Mouse (Mus musculus) MEL-GATA-1-ER (cell line): ENCODE data around the gene Pdcd6.
A peak's percentile ranks its signal among the peaks of the same experiment; 100 is the strongest.

Source experiments
- DNase-seq: peaks from one replicate; pipeline ENCODE4 v3.0.0-alpha.2; 2012; ENCODE audit warnings: low read depth; ENCODE audit errors: extremely low read depth

Pdcd6 gene

DNA sequence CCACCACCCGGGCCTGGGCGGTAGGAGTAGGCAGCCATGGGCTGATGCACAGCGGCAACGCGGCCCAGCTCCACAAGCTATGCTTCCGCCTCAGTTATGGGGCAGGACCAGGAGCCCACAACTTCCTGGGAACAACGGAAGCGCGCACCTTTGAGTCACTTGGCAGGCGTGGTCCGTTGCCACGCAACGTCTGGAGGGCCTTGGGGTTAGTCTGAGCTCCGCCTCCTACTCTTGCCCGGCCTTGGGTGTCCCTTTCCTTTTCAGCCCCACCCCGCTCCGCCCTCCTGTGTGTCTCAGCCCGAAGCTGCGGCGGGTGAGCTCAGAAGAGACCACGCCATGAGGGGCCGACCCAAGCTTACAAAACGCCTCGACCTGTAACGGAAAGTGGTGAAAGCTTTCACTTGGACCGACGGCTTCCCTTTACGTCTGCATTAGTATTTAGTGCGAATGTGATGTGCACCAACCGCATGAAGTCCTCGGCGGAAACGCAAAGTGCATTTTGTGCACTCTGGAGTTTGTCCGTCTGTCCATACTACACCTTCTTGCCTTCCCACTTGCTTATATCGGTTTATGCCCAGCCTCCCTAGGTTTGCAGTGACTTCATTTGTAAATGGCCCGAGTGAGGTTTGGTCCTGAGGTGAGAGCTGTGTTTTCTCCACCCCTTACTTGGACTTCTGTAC lies at the start of gene Pdcd6:
Pdcd6 (minus strand) TSS at position 411 of the 680 bp plus-strand sequence.
- DNase-seq, result peak; percentile 96

DNA sequence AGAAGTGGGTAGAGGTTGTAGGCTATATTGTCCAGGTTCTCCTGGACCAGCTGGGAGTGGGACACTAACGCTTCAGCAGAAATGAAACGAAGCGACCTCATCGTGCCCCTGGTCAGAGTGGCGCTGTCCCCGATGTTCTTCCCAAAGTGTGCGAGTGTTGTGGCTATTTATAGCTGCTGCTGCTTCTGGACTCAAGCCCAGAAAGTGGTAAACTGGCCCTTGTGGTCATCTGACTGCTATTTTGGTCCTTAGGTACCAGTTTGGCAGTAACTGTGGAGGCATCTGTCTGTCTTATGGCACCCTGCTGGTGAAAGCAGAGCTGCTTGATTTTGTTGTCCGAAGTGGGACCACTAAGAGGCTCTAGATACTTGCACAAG lies 46.5 kb upstream of the Pdcd6 start, which contains the start of gene Lrrc14b:
Lrrc14b (minus strand) TSS at position 147 of the 377 bp plus-strand sequence.
- no peak for DNase-seq

DNA sequence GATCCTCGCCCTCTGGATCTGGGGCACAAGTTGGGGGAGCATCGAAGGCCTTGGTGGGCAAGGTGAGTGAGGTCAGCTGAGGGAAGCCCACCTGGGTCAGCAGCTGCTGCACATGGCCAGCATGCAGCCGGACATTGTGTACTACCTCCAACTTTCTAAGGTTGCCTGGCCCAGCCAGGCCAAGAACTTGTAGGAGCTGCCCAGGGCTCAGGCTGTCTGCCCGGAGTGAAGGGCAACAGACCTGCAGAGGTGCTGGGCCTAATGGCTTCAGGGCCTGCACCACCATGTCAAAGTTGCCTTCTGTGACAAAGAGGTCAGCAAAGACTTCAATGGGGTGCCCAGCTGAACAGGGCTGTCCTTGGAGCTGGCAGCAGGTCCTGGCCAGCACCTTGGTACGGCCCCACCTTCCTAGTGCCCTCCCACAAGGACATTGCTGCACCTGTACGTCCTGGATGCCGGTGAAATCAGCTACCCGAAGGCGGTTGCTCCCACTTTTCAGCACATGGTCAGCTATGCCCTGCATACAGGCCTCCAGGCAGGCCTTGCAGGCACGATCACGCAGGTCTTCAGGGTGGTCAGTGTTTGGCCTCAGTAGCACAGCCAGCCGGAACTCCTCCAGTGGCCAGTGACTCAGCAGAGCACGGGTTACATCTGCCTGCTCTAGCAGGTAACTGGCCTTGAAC lies 45.9 kb upstream of the Pdcd6 start:
- no peak for DNase-seq

DNA sequence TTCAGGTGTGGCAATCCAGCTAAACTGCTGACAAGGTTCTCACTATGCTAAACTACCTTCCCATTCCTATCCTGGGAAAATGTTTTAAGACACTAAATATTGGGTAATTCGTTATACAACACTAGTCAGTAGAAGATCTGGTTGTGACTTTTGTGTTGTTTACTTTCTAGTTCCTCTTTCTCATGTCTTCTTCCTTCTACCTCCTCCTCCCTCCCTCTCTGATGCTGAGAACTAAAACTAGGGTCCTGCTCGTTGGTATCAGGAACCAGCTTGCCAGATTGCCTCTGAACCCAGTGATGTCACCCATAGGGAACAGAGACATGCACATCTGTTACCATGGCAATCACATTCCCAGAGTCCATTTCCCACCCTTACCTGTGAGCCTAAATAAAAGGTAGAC lies 44.8 kb upstream of the Pdcd6 start:
- no peak for DNase-seq

DNA sequence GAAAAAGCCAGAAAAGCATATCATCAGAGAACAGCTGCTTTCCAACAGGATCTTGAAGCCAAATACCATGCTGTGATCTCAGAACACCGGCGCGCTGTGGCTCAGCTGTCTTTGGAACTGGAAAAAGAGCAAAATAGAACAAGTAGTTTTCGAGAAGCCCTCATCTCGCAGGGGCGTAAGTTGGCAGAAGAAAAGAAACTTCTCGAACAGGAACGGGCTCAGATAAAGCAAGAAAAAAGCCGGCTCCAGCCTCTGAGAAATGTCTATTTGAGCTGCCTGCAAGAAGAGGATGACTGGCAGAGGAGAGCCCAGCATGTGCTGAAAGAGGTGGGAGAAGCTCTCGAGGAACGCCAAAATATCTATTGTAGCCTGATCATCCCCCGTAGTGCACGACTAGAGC lies 39.1 kb upstream of the Pdcd6 start:
- DNase-seq, result no peak

DNA sequence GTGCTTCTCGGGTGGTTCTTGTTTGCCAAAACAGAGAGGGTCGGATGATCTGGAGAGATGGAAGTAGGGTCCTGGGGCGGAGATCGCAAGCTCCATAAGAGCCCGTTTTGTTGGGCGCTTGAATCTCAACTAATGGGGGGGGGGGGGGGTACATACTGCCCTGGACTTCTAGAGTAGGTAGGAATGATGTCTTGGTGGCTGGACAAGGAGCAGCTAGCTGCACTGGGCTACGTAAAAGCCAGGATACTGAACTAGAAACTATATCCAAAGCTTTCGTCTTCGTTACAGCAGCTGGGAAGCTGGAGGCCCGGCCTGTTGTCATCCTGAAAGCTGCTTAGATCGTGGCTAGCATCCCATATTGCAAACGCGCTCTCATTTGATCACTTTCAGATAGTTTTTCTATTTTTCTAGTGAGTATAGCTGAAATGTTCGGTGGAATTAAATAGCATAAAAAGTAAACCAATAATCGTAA lies 33.1 kb upstream of the Pdcd6 start:
- peak; percentile 19 for DNase-seq

DNA sequence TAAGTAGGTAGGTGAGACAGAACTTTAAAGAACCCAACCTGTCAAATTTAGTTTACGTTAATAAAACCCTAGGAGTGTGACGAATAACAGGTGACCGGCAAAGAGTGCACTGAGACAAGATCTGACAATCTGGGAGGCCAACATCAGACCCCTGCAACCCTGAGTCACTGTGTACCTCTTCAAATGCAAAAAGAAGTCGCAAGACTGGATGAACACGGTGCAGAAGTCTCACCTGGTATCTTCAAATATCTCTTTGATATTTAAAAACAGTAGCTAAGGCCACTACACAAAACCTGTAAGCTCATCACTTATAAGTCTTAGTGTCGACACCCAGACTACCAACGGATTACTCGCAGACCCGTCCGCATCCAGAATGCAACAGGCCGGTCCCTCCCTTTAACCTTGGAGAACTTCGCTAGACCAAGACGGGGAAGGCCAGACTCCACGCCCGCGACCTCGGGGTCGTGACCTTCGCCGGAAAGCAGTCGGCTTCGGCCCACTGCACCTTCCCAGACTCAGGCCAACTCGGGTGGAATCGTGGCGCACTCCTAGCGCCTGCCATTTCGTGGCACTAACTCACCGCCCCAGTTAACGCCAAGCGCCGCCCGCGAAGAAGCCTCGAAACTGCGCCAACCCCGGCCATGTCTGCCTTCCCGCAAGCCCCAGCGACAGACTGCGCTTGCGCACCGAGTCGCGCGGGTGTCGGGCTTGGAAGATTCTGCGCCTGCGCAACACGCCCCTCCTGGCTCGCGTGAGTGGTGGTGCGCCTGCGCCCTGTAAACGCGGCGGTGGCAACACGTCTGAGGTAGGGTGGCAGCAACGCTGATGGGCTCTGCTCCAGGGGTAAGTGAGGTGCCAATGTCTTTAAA lies 32.4 kb upstream of the Pdcd6 start, which contains the start of the genes Sdha and Ccdc127:
Sdha (minus strand) TSS at position 715 of the 869 bp plus-strand sequence.
Ccdc127 (plus strand) TSS at position 744 of the 869 bp plus-strand sequence.
- DNase-seq, result peak; percentile 78

DNA sequence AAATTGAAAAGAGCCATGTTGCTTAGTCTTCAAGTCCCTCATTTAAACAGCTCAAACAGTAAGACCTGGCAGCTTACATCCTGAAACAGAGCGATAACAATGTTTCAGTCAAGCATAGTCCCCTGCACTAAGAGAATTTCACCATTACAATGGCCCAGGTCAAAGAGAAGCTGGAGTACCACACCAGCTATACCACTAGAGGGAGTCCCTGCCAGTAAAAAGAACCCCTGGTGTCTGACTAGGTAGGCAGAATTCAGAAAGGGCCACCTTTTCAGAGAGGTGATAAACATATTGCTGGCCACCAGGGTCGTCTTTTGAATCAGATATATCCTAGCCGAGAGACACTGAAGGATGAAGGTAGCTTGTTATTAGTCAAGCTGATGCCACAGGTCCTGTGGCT lies 23.7 kb upstream of the Pdcd6 start:
- no peak for DNase-seq

DNA sequence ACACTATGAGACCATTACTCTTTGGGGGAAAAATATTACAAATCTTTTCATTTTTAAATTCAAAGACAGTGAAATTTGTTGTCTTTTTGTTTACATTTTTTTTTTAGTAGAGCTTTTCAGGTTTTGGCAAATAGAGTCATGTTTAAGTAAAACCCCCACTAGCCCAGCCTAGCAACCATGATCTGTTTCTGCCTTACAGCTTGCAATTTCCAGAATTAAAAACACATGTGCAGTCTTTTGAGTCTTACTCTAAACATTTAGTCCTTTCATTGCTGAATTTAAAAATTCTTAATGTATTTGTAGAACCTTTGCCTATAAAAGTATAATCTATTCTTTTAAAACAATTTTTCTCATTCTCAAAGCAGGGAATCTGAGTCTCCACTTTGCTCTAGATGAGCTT lies 11.9 kb upstream of the Pdcd6 start:
- no peak for DNase-seq

DNA sequence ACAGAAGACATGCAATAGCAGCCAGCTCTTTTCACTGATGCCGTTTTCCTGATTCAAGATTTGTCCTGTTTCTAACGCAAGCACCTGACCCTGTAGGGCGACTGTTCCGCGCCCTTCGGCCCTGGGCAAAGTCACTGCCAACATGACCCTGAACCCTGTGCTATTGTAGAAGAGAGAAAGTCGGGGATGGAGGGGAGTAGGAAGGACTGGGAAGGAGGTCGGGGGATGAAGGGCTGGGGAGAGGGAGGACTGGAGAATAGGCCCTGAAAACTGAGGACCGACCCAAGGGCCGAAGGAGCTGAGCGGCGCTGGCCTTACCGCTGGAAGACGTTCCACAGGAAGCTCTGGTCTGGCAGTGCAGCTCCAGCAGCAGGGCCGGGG lies 601 bp downstream of the Pdcd6 start:
- no peak for DNase-seq

DNA sequence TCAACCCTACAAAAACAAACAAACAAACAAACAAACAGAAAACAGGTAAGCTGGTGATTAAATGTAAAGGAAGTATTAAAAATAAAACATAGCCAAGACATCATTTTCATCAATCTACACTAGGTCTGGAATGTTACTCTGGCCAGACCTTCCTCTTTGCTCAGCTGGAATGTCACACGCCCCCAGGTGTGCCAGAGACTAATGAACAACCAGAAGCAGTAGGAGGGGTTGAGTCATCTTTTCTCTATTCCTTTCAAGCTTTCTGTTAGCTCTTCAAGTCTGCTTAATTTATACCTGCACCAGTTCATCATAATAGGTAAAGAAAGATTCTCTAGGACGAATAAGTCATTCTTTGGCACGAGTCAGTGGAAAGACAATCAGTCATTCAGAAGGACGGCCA lies 994 bp downstream of the Pdcd6 start:
- no peak for DNase-seq

DNA sequence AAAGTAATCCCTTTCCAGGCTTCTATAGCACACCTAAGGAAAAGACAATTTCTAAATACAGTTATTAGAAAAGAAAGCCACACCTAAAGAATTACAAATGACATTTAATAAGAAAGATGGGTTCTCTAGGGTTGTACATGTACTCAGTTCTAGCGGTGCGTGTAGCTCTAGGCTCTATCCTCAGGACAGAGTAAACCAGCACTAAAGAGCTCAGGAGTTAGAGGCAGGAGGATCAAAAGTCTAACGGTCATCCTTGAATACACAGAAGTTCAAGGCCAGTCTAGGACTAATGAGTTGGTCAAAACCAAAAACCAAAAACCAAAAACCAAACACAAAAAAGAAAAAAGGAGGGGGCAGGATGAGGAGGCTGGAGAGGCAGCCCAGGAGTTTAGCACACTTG lies 2.8 kb downstream of the Pdcd6 start:
- DNase-seq, result no peak

DNA sequence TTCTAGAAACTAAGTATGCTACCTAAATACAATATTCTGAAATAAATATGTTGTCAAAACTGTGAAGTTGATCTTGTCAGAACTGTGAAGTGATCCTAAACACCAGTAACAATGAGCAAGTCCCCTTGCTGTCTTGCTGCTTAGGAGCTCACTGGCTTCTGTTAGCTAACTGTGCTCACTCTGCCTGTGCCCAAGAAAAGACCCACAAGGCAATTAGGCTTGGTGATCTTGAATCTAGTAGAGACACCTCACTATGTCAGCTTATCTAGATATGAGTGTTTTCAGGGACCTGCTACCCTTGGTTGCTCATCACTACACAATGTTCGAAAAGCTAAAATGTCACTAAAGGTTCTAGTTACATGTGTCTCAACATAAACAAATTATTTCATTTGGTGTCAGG lies 11.6 kb downstream of the Pdcd6 start:
- DNase-seq, result no peak

DNA sequence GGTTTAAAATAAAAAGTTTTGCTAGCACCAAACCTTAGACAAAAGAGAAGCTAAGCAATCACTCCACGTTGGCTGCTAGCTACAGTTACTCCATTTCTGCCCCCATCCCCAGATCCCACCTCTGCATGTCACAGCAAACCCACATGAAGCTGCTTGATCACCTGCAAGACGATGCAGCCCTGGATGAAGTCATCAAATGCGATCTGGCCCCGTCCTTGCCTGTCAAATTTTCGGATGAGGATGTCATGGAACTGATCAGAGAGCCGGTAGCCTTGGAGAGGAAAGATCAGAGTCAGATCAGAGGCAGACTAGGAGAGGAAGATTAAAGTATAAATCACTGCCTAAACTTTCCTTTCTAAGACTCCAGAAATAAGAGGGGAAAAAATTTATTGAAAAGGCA lies 12.0 kb downstream of the Pdcd6 start:
- no peak for DNase-seq

DNA sequence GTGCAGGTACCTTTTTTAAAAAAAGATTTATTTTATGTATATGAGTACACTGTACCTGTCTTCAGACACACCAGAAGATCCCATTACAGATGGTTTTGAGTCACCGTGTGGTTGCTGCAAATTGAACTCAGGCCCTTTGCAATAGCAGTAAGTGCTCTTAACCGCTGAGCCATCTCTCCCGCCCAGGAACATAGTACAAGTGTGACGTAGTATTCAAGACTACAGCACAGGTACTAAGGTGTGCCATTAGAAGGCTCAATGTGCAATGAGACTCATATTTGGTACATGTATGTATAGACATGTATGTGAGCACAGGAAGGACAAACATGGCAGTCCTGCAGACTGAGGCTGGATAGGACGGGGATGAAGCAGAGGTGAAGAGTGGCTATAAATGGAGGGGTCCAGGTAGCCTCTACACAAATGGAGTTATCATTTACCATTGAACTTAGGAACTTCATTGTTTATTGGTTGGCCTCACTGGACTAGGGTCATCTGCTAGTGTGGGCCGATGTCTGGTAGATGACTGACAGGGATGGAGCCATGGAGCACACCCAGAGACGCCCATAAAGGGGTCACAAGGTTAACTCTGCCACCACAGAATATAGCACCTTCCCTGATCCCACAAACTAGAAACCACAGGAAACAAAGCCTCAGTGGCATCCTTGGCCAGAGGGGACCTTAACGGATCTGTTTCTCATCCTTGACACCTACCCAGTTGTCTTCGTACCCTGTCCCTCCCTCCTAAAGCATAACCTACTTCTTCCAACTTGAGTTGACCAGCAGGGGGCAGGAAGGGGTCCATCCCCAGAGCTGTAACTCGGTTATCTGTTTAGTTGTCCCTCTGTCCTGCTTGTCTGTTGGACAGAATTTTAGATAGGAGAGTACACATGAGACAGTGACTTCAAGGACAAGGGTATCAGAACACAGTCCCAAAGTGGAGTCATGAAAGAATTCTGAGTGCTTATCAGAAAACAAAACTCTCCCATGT lies 15.0 kb downstream of the Pdcd6 start:
- no peak for DNase-seq

DNA sequence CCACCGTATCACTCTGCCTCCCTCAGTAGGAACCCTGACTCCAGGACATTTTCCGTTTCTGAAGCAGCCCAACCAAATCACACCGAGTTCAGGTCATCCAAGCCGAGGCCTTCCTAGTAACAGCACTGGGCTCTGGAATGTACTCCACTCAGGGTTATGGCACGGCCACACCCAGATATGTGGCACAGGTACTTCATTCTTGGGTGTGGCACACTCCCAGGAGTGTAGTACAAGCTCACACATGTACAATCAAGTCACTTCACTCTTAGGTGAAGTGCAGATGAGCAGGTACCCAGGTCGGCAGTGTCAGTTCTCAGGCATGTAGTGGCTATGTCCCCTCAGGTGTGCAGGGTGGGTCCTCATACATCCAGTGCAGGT lies 15.8 kb downstream of the Pdcd6 start:
- DNase-seq, result no peak

DNA sequence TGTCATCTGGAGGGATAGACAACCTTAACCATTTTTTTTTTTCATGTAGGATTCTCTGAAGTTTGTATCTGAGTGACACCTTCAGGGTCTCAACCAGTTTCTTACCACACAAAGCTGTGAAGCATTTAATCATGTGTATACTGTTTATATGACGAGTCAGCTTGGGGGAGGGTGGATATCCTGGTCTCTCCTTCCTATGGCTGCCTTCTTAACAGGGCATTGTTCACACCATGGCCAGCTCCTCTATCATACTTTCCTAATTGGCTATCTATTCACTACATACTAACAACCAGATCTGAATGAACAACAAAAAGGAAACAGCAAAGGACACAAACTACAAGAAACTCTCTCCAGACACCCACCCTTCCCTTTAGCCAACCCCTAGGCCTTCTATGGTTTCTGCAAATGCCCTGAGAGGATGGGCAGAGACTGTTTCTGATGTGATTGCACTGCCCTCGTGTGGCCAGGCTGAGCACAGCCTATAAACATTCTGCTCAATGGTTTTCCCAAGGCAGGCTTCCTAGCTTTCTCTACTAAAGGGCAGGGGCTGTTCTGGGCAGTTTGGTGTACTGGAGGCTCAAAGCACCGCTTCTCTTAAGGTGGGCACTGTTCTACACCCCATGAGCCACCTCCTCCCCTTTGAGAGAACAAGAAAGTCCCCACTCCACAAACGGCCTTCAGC lies 16.3 kb downstream of the Pdcd6 start:
- DNase-seq, result peak; percentile 15

DNA sequence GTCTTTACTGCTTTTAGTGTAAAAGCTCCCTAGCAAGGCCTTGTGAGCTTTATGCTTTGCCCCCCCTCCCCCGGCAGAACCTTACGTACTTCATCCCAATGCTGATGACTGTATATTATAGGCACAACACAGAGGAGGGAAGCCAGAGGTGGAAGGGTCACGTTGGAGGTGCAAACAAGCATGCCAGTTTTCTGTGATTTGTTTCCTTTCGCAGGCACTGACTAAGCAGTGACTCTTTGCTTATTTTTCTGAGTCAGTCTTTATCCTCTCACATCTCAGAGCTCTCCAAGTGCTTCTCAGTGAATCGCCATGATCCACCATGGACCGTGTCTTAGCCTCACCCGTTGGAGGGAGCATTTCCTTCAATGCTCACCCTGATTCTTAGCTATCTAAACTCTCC lies 21.0 kb downstream of the Pdcd6 start:
- no peak for DNase-seq

DNA sequence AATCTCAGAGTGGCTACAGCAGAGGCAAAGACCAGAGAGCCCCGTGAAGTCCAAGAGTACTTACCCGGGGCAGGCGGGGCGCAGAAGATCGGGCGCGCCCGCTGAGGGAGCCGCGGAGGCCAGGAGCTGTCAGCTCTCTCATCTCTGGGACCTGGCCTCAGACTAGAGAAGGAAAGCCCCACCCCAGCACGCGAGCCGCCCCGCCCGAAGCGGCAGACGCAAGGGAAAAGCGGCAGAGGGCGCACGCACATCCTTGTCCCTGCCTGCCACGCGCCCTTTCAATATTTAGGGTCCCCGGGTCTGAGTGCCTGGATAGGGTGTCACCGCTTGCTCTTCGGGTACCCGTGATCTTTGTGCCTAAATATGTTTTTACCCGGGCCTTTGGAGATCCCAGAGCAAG lies 25.2 kb downstream of the Pdcd6 start, which contains the start of gene Ahrr:
Ahrr (minus strand) TSS at position 165 of the 400 bp plus-strand sequence.
- DNase-seq, result no peak

DNA sequence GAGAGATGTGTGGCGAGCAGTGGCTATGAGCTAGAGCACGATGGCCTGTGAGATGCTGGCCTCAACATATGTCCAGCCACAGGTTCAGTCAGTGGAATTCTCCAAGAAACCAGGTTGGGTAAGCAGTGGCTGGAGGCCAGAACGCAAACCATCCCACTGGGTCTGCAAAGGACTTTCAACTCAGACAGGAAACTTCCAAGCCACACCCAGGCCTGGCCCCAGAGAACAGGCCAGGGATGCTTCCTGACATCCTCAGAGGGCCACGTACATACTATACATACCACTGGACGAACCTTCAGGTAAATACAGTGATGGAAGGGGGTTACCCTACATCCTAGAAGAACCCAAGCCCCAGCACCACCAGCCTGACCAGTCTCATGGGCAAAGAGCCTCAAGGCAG lies 27.7 kb downstream of the Pdcd6 start:
- DNase-seq, result no peak
